Mouse (Mus musculus) adrenal gland (tissue): ENCODE data around the gene Eloa.

Source experiments
- intact Hi-C: fragments of 180-260 bp; cut with DNase I; formaldehyde crosslinking; loops from one replicate; pipeline ENCODE4 v1.15.1; 2025

Gene Eloa

DNA sequence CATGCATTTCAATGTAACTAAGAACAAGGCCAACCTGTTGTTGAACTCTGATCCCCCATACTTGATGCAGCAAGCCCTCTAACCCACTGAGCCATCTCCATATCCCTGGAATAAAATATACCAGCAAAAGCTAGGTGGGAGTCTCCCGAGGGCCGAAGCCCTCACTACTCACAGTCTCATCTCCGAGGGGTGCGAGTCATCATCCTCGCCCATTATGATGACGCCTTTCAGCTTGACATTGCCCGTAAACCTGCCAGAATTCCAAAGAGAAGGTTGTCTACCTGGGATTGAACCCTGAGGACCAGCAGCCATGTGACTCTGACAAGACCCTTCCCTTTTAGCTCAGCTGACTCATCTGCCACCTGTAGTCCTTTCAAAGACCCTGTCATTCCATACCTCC lies 35.8 kb downstream of the Eloa start:
- intact Hi-C loops: loop anchor here (10.0 kb wide), 1 partner anchor 299 kb away; the partner anchor contains the start of gene Zfp46

DNA sequence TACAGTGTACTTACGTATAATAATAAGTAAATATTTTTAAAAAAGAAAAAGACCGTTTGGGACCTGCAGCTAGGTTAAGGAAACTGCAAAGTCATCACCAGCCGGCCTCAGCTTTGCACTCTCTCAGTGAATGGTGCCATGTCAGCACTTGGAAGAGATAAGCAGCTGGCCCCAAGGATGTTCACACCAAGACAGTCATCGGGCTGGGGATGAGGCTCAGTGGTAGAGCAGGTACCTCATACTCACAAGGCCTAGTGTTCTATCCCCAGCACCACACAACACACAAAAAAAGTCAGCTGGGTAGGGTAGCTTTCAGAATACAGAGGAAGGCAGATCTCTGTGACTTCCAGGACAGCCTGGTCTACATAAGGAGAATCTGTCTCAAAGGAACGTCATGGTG lies 36.4 kb downstream of the Eloa start:
- intact Hi-C loops: loop anchor here (10.0 kb wide), 1 partner anchor 300 kb away; the partner anchor contains the start of gene Zfp46

DNA sequence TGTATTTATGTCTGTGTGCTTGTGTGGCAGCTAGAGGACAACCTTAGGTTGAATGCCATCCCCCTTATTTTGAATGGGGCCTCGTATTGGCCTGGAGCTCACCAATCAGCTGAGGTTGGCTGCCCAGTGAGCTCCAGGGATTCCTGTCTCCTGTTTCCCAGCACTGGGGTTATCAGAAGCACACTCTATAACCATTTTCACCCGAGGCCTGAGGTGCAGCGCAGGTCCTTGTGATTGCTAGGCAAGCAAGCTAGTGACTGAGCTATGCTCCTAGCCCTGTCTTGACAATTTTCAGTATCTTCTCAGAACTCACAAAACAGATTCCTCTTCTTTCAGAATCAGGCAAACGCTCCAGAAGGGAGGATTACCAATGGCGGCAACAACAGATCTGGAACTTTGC lies 37.0 kb downstream of the Eloa start:
- intact Hi-C loops: loop anchor here (10.0 kb wide), 1 partner anchor 300 kb away; the partner anchor contains the start of gene Zfp46

DNA sequence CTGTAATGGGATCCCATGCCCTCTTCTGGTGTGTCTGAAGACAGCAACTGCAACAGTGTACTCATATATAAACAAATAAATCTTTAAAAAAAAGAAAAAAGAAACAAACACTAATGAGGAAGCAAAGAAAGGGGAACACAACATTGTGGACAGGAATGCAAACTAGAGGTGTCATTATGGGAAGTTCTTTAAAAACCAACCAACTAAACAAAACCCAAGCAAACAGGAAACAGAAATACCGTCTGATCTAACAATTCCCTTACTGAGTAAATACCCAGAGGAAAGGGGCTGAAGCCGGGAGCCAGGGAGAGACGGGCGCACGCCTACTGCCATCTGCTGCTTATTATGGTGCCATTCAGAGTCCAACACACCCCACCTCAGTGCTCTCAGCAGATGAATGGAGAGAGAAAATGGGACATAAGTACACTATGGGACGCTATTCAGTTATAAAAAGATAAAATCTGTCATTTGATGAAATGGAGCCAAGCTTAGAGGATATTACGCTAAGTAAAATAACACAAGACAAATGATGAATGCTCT lies 40.0 kb downstream of the Eloa start:
- intact Hi-C loops: loop anchor here (10.0 kb wide), 1 partner anchor 303 kb away; the partner anchor contains the start of gene Zfp46

DNA sequence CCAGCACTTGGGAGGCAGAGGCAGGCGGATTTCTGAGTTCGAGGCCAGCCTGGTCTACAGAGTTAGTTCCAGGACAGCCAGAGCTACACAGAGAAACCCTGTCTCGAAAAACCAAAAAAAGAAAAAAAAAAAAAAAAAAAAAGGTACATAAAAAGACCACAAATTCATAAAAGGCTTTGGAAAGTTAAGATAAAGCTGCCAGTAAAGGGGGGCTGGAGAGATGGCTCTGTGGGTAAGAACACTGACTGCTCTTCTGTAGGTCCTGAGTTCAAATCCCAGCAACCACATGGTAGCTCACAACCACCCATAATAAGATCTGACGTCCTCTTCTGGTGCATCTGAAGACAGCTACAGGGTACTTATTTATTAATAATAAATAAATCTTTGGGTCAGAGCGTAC lies 41.3 kb downstream of the Eloa start:
- intact Hi-C loops: loop anchor here (10.0 kb wide), 1 partner anchor 305 kb away; the partner anchor contains the start of gene Zfp46

DNA sequence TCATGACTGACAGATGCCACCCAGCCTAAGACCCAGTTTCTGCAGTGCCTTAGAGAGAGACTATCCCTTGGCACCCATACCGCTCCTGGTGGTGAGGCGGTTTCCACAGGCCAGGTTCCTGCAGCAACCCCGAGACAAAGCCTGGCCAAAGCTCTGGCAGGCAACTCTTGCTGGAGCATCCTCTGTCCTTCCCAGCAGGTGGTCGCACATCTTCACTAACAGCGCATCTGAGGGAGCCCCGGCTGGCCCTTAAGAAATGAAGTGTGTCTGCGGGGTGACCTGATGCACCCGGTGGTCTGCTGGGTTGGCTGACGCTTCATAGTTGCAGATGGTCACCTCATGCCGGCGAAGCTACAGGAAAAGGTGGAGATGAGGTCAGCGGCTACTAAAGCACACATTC lies 45.4 kb downstream of the Eloa start:
- intact Hi-C loops: no loop called here

DNA sequence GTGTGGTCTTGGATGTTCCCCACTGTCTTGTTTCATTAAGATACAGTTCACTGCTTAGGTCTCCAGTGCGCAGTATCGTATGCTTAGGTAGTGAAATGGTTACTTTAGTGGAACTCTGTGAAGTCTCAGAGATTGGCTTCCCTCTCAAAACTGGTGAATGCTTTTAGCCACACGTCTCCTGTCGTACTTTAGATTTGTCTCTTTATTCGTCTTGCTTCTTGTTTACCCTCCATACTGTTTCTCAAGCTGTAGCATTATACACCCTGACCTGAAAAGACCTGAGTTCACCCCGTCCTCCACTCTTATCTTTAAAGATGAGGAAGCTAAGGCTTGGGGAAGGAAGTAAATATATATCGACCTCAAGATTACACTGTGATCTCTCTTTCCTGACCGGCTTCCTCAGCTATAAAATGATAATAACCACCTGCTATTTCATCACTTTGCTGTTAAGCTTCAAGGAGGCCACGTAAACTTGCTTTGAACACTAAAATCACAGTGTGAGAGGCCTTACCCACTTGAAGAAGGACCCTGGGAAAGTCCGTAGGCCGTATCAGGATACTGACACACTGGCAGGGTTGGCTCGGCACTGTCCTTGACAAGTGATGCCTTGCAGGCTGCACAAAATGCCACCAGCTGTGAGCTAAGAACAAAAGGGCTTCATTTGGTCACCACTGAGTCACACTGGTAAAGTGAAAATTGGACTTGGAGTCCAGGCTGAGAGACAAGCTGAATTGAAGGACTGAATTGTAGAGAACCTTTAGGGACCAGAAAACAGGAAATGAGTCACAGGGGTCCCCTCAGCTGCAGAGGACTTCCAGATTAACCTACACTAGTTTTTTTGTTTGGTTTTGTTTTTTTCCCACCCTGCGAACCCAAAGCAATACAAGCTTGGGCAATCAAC lies 48.4 kb downstream of the Eloa start:
- intact Hi-C loops: loop anchor here (5.0 kb wide), 1 partner anchor 79 kb away; the partner anchor contains the start of gene Rpl11

DNA sequence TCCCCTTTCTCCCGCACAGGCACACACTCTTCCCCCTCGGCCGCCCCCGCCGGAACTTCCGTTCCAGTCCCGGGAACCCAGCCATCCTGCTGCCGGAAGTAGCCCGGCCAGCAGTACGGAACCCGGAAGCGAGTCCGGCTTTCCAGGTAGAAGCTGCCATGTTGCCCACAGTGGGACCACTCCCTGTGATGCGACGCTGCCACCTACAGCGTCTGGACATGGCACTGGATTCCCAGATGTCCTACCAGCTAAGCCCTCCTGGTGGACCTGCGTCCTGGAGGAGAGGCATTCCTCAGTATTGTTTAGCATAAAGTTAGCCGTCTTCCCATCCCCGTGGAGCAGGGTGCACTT lies 49.0 kb downstream of the Eloa start, which contains the start of gene Lypla2:
Gene Lypla2 (minus strand): TSS at position 71 of the 351 bp plus-strand sequence.
- intact Hi-C loops: loop anchor here (5.0 kb wide), 1 partner anchor 80 kb away; the partner anchor contains the start of gene Rpl11

DNA sequence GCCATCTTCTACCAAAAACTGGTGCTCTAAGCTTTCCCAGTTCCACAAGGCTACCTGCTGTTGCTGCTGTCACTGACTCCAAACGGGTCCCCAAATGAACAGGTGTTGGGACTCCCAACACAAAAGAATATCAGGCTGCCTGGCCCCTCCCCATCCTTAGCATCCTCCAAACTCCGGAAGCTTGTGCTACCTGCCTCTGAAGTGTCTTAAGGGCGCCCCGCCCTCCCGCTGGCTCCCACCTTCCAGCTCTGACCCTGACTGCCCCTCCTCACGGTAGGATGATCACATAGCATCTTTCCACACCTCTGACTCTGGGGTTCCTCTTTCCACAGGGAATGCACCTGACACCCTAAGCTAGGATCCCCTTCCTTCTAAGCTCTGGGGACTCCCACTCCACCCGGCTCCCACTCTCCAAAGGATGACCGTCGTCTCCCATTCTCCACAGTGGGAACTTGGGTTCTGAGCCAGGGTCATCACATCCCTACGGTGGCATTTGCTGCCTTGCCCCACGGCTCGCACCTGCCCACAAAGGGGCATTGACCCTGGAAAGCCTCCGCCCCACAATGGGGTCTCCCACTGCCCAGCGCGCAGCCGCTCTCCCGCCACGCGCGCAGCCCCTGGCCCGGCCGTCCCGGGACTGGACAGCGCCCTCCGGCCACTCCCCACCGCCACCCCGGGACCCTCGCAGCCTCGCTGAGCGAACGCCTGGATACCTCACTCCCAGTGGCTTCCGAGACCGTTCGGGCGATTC lies 49.6 kb downstream of the Eloa start:
- intact Hi-C loops: loop anchor here (5.0 kb wide), 1 partner anchor 80 kb away; the partner anchor contains the start of gene Rpl11

DNA sequence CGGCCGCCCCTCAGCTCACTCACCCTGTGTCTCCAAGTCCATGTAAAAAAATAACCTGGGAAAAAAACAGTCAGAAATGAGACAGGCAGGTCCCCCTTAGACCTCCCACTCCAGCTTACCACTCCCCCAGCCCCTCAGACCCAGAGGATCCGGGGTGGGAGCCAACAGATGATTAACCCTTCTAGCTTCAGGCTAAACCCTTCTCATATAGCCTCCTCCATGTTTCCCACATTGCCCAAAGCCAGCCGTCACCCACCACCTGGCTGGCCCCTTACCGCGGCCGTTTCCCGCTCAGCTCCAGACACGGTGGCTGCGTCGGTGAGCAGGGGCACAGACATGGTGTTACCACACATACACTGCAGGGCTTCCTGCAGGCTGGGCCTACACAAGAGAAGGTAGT lies 51.0 kb downstream of the Eloa start:
- intact Hi-C loops: loop anchor here (5.0 kb wide), 1 partner anchor 82 kb away; the partner anchor contains the start of gene Rpl11

DNA sequence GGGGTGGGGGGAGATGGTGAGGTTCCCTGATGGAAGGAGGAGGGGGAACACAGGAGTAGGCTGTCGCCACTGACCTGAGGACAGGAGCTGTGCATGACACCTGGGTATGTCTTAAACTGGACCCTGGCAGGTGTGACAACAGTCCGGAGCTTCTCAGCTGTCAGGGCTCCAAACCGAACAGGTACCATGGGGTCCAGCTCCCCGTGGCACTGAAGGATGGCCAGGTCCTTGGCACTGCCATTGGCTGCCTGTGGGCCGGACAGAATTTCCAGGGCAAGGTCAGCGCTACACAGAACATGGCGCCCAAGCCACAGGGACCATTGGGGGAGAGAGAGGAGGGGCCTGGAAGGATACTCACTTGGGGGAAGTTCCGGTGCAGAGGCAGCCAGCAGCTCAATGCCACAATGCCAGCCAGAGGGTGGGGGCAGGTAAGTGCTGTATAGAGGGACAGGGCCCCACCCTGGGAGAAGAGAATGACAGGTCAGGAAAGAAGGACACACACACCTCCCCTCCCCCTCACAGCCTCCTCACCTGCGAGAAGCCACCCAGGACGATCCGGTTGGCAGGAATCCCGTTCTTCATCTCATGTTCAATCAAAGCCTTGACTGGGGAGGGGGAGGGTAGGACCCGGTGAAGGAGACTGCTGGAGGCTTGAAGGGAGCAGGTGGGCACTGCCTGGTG lies 52.4 kb downstream of the Eloa start:
- intact Hi-C loops: loop anchor here (10.0 kb wide), 1 partner anchor 186 kb away; no protein-coding TSS in a partner anchor

DNA sequence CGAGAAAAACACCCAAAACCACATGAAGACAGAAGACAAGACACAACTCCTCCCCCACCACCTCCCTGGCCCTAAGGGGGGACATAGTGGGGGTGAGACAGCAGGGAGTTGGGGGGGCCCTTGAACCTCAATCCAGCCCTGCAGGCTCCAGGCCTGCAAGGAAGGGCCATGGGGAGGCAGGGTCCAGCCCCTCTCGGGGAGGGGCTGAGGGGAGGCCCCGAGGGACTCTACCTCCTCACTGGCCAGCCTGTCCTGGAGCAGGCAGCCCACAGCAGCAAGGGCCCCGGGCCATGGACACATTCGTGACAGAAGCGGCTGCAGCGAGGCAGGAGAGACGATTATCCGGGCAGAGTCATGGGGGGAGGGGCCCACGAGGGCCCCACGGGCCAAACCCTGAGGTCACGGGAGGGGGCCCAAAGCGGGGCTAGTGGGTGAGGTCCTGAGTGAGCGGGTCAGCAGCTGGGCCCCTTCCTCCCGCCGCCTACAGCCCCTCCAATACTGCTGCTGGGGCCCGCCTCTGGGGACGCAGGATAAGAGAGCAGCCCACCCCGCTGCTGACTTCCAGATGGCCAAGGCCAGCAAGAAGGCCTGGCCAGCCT lies 53.2 kb downstream of the Eloa start:
- intact Hi-C loops: loop anchor here (10.0 kb wide), 1 partner anchor 186 kb away; no protein-coding TSS in a partner anchor

DNA sequence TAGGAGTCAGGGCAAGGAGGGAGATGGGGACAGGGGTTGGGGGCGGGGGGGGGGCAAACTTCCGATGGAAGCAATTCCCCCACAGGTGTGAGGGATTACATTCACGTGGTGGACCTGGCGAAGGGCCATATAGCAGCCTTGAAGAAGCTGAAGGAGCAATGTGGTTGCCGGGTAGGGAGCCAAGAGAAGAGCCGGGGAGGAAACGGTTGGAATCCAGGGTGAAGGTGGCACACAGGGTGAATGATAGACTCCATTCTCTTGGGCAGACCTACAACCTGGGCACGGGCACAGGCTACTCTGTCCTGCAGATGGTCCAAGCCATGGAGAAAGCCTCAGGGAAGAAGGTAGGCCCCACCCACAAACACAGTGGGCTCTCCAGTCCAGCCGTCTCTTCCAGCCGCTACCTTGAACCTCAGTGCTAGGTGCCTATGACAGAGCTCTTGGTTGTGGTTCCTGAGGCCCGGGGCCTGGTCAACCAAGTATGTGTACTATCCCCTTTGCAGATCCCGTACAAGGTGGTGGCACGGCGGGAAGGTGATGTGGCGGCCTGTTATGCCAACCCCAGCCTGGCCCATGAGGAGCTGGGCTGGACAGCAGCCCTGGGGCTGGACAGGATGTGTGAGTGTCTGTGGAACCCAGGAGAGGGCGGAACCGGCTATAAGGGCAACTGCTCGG lies 54.3 kb downstream of the Eloa start:
- intact Hi-C loops: loop anchor here (10.0 kb wide), 1 partner anchor 188 kb away; no protein-coding TSS in a partner anchor

DNA sequence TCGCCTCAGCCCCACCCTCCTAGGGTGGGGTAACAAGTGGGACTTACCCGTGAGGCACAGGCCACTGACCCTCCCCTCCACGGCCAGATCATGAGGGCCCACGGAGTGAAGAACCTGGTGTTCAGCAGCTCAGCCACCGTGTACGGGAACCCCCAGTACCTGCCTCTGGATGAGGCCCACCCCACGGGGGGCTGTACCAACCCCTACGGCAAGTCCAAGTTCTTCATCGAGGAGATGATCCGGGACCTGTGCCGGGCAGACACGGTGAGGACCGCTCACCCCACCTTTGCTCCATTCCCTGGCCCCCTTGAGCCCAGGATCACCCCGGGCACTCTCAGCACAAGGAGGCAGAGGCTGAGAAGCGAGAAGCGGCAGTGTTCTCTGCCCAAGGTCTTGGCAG lies 55.3 kb downstream of the Eloa start:
- intact Hi-C loops: loop anchor here (10.0 kb wide), 1 partner anchor 189 kb away; no protein-coding TSS in a partner anchor

DNA sequence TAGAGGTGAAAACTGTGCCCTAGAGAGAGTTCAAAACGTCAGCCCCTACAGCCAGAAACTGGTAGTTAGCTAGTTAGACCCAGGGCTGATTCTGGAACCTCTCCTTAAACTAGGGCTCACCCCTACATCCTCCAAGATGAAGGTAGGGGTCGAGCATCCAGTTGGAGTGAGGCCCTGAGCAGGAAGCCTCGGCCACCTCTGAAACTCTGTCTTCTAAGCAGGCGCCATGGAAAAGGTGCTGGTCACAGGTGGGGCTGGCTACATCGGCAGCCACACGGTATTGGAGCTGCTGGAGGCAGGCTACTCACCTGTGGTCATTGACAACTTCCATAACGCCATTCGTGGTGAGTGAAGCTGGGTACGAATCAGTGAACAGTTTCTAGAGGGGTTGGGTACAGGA lies 56.5 kb downstream of the Eloa start:
- intact Hi-C loops: loop anchor here (10.0 kb wide), 1 partner anchor 190 kb away; no protein-coding TSS in a partner anchor

DNA sequence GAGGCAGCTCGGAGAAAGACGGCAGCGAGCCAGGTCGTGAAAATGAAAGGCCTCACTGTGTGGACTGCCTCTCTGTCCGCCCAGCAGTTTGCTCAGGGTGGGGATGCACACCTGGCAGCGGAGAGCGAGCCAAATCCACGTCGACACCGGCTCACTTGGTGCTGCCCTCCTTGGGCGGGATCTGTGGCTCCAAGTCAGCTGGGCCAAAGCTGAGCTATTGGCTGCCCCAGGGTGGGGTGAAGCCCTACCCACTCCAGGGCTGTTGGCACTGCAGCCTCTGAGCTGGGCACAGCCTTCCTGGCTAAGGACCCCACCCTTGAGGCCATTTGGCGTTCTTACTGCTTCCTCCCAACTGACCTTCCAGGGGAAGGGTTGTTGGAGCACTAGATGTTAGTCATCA lies 57.1 kb downstream of the Eloa start:
- intact Hi-C loops: loop anchor here (10.0 kb wide), 1 partner anchor 190 kb away; no protein-coding TSS in a partner anchor

DNA sequence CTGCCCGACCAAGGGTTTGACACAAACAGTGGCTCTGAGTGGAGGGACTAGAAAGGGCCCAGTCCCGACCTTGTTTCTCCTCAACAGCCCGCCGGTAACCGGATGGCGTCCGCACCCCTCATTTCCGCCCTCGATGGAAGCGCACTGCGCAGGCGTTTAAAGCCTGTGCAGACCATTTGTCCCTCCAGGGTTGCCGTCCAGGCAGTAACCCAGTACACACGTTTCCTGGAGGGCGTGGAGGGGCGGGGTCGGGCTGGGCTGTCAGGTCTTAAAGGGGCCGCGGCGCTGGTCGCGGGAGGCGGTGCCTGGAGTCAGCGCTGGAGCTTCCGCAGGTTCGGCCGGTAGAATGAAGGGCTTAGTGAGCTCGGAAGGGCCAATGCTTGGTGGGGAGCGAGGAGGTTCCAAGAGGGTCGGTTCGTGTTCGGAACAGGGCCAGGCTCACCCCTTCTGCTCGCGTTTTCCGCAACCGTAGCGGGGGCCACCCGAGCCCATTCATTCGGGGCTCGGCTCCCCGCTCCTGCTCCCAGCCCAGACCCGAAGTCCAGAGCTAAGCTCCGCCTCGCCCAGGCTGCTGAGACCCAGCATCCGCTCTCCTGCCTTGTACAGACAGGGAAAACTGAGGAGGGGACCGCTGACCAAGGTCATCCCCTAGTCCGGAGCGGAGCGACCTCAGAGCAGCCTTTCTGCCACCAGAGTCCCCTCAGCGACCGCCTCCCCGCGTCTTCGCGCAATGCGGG lies 57.9 kb downstream of the Eloa start, which contains the start of gene Gale:
Gene Gale (plus strand): TSS at position 271 of the 737 bp plus-strand sequence.
- intact Hi-C loops: loop anchor here (10.0 kb wide), 1 partner anchor 191 kb away; no protein-coding TSS in a partner anchor

DNA sequence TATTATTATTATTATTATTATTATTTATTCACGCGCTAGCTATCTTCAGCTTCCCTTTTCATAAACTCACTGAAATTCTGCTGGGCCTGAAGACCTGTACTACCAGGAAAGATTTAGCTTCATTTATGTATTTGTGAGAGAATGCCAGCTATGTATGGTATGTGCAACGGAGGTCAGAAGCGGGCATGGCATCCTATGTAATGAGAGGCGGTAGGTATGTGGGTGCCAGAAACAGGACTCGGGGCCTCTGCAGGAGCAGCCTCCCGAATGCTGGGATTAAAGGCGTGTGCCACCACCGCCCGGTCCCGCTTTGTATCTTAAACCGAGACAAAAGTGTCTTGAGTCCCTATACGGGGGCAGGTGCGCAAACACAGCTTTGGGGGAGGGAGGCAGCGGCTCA lies 58.6 kb downstream of the Eloa start:
- intact Hi-C loops: loop anchor here (10.0 kb wide), 1 partner anchor 192 kb away; no protein-coding TSS in a partner anchor
